Mouse (Mus musculus): ENCODE results near the gene Gpx4.

GRCm38 (mm10) chr10:80032799-80033480, 14.0 kb upstream of the Gpx4 start:
- TF ChIP-seq POLR2A (IDR thresholded peaks at IDR 0.05; ENCODE audit: low read depth, low read length) (no peak), CTCF (IDR thresholded peaks at IDR 0.05; ENCODE audit: extremely low read depth, insufficient read depth, insufficient read length, insufficient replicate concordance) (no peak)

All from spleen, adult 2 months (tissue).